ENCODE assay signal across 8 mouse cellular contexts in the genomic region with DNA sequence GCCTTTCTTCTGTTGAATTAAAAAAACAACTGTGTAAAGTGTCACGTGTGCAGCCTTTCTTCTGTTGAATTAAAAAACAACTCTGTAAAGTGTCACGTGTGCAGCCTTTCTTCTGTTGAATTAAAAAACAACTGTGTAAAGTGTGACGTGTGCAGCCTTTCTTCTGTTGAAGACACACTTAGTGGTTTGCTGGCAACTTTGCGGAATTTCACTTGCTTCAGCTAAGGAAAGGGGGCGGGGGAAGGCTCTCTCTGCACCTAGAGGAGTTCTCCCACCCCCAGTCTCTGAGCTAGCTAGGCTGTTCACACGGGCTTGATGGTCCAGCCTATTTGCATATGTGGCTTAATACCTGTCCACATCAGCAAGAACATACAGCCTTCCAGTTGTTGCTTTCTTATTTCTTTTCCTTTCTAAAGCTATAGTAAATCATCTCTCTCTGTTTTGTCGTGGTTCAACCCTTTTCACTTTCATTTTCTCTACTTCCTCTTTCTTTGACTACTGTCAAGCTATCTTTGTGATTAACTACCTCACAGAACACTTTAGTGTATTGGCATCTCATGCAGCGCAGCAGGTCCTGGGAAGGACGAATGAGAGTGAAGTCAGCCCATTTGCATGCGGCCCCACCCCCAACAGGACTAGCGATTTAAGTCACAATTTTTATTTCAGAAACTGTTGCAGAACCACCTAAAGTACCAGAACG. TPM values are rescaled to one million over a fixed set of nuclear protein-coding genes. Genes with fewer than 3 reads are reported as not detected.
A peak's percentile ranks its signal among the peaks of the same experiment; 100 is the strongest.
DNase-seq lines count a peak whose midpoint lies in the region; ATAC-seq lines count a peak whose summit lies in the region.

No protein-coding gene starts in this region.

- H3K27me3 ChIP-seq in midbrain, embryonic 15.5 days (replicated peaks), result no peaks in the 10 kb centered on the region

- no peak overlapping the region for H3K4me2 ChIP-seq in midbrain, embryonic 15.5 days

- H3K4me1 ChIP-seq in midbrain, embryonic 15.5 days, result no peaks in the 10 kb centered on the region

- DNase-seq in A20 (ENCODE audit: low read depth, low spot score), result peak; percentile 92
- DNase-seq in heart, postnatal 36 days, result peak; percentile 17 to 29
- peak; percentile 59 for DNase-seq in lung, postnatal 36 days
- DNase-seq in thymus, postnatal 10 days (ENCODE audit: low spot score in 2 of 2), result peak; percentile 79 to 84
- no peak for DNase-seq in embryo, embryonic 10 days (ENCODE audit: low spot score)
- no peak for DNase-seq in right cerebral cortex, postnatal 4 days

- intact Hi-C loops in heart, postnatal 36 days (cut with DNase I), result no loop called here

- H3K27ac ChIP-seq in midbrain, embryonic 15.5 days, result no peak overlapping the region

- no peak overlapping the region for H3K4me3 ChIP-seq in midbrain, embryonic 15.5 days

- 74% methylated on average over 12 of the region's 12 CpGs for WGBS in midbrain, embryonic 15.5 days

- no peaks in the 10 kb centered on the region for H3K9me3 ChIP-seq in midbrain, embryonic 15.5 days

- no peaks in the 10 kb centered on the region for H3K36me3 ChIP-seq in midbrain, embryonic 15.5 days (replicated peaks)

- no peak overlapping the region for H3K9ac ChIP-seq in midbrain, embryonic 15.5 days

- ATAC-seq in CD4-positive, CD25-positive, alpha-beta regulatory T cell, adult 4 months, result peak; percentile 89
- no peak for ATAC-seq in midbrain, embryonic 15.5 days (replicated peaks)

RNA-seq across cellular contexts. Expression of a gene that starts 41.2 kb away (rescaled TPM):
- polyA plus RNA-seq in CD4-positive, CD25-positive, alpha-beta regulatory T cell, adult 4 months (2017; shearing (Covaris generic)), result 10 to 100 TPM; 31.9 to 36.1 TPM
- total RNA-seq in heart, postnatal 36 days (2021), result 10 to 100 TPM; 17.6 to 18.0 TPM
- polyA plus RNA-seq in midbrain, embryonic 15.5 days (2015; fragmentation: Nextera tagmentation; extraction: Ambion mirVana), result 8.1 and 9.5 TPM in 2 replicates

RNA-seq across cellular contexts. Expression of a gene that starts 53.7 kb away (rescaled TPM):
- polyA plus RNA-seq in CD4-positive, CD25-positive, alpha-beta regulatory T cell, adult 4 months (2017; shearing (Covaris generic)), result 10 to 100 TPM; 30.2 to 42.1 TPM
- total RNA-seq in heart, postnatal 36 days (2021), result 10 to 100 TPM; 41.2 to 41.3 TPM
- 114 and 118 TPM in 2 replicates for polyA plus RNA-seq in midbrain, embryonic 15.5 days (2015; fragmentation: Nextera tagmentation; extraction: Ambion mirVana)

Comparison
In these comparisons a context has a peak if more than half of its experiments do, and no peak if none do; other contexts are left out.
1. DNase-seq: peak in A20 (single experiment), heart, postnatal 36 days (2 of 2), lung, postnatal 36 days (single experiment) and thymus, postnatal 10 days (2 of 2); none in embryo, embryonic 10 days (single experiment) and right cerebral cortex, postnatal 4 days (single experiment).